Mouse (Mus musculus): ENCODE measurements at regions not wholly inside any gene's neighbourhood (a gene's known extent, or its start where the extent isn't known, plus 50 kb on each side); places are given as distances from the start of the nearest gene placed in this dataset.
"Not testable (repeated sequence)": the region's sequence is repeated elsewhere in the genome, so short reads cannot be mapped to it uniquely, and the experiment has no call there.

- H3K36me3 ChIP-seq (replicated peaks; ENCODE audit: low read length), result not testable (repeated sequence)
These were observed 197.9 kb downstream of the Samd9l start for GRCm38 (mm10) chr6:3201507-3201906.

DNA sequence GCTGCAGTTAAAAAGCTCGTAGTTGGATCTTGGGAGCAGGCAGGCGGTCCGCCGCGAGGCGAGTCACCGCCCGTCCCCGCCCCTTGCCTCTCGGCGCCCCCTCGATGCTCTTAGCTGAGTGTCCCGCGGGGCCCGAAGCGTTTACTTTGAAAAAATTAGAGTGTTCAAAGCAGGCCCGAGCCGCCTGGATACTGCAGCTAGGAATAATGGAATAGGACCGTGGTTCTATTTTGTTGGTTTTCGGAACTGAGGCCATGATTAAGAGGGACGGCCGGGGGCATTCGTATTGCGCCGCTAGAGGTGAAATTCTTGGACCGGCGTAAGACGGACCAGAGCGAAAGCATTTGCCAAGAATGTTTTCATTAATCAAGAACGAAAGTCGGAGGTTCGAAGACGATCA, 198.3 kb downstream of the Samd9l start:
- Histone ChIP-seq H3K36me3 (replicated peaks; ENCODE audit: low read length) (no peaks in the 10 kb centered on the region), H3K27me3 (replicated peaks) (no peaks in the 10 kb centered on the region), H3K9me3 (peaks cover 10% of the 10 kb centered on the region), H3K4me1 (no peaks in the 10 kb centered on the region), H3K4me3 (replicated peaks) (no peak overlapping the region)
- no peak for TF ChIP-seq FLI1 (IDR thresholded peaks at IDR 0.05; ENCODE audit: low read length)
- no peak for TF ChIP-seq GATA1 (IDR thresholded peaks at IDR 0.05; ENCODE audit: borderline replicate concordance, low read length)

More at GRCm38 (mm10) chr6:3201507-3201906, 197.9 kb downstream of the Samd9l start:
- not testable (repeated sequence) for H3K9me3 ChIP-seq; H3K4me1 ChIP-seq; H3K4me3 ChIP-seq (replicated peaks); H3K27me3 ChIP-seq (replicated peaks)

- not testable (repeated sequence) for H3K36me3 ChIP-seq (replicated peaks; ENCODE audit: low read length); H3K4me3 ChIP-seq (replicated peaks); H3K27me3 ChIP-seq (replicated peaks); H3K4me1 ChIP-seq; H3K9me3 ChIP-seq
These were observed 198.8 kb downstream of the Samd9l start for GRCm38 (mm10) chr6:3200586-3200985.

GRCm38 (mm10) chr6:3192424-3192820, 206.9 kb downstream of the Samd9l start:
- not testable (repeated sequence) for H3K9me3 ChIP-seq; H3K4me1 ChIP-seq; H3K27me3 ChIP-seq (replicated peaks); H3K36me3 ChIP-seq (replicated peaks; ENCODE audit: low read length); H3K4me3 ChIP-seq (replicated peaks)

GRCm38 (mm10) chr6:3191695-3192423, 207.5 kb downstream of the Samd9l start:
- not testable (repeated sequence) for H3K9me3 ChIP-seq; H3K27me3 ChIP-seq (replicated peaks); H3K36me3 ChIP-seq (replicated peaks; ENCODE audit: low read length); H3K4me1 ChIP-seq; H3K4me3 ChIP-seq (replicated peaks)

DNA sequence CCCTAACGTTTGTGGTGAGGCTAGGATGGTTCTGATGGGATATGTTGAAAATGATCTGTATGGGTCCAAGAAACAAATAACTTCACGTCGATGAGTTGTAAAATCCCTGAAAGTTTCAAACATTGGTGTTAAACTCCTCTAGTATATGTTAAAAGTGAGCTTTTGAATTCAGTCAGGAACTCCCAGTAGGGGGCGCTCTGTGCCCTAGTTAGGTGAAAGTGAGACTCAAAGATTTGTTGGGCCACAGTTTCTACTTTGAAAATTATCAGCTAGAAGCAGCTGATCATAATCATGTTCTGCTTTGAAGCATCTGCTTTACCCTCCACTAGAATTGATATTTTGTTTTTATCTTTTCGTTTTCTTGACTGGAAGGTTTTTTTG, 215.6 kb downstream of the Samd9l start:
- Histone ChIP-seq H3K4me3 (replicated peaks) (no peak overlapping the region), H3K4me1 (peaks cover 8% of the 10 kb centered on the region), H3K27me3 (replicated peaks) (peaks cover 5% of the 10 kb centered on the region), H3K36me3 (replicated peaks; ENCODE audit: low read length) (no peaks in the 10 kb centered on the region), H3K9me3 (peaks cover 14% of the 10 kb centered on the region)
- TF ChIP-seq GATA1 (IDR thresholded peaks at IDR 0.05; ENCODE audit: borderline replicate concordance, low read length) (no peak), FLI1 (IDR thresholded peaks at IDR 0.05; ENCODE audit: low read length) (no peak)

- Histone ChIP-seq H3K4me1 (peaks cover 8% of the 10 kb centered on the region), H3K9me3 (peaks cover 14% of the 10 kb centered on the region), H3K4me3 (replicated peaks) (peak overlapping the region; percentile 69), H3K36me3 (replicated peaks; ENCODE audit: low read length) (no peaks in the 10 kb centered on the region), H3K27me3 (replicated peaks) (peaks cover 5% of the 10 kb centered on the region)
- TF ChIP-seq FLI1 (IDR thresholded peaks at IDR 0.05; ENCODE audit: low read length), result no peak
- TF ChIP-seq GATA1 (IDR thresholded peaks at IDR 0.05; ENCODE audit: borderline replicate concordance, low read length), result no peak
These were observed 216.2 kb downstream of the Samd9l start for GRCm38 (mm10) chr6:3182889-3183818.

DNA sequence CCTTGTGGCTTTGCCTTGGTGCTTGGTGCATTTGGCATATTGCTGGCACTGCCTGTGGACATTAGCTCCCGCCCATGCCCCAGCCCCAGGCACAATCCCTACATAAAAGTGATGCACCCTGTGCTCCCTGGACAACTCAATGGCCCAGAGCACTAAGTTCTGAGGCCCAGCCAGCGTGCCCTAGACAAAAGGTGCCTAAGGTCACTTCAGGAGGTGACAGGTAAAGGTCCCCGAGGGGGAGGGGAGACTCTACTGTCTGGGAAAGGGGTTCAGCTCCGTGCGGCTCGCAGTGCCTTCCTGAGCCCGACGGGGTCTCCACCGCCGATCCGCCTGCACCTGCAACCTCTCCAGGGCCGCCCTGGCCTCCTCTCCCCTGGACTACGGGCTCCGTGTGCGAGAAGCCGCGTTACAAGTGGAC, 216.9 kb downstream of the Samd9l start:
- H3K4me1 ChIP-seq; H3K36me3 ChIP-seq (replicated peaks; ENCODE audit: low read length); H3K27me3 ChIP-seq (replicated peaks): not testable (repeated sequence)
- Histone ChIP-seq H3K9me3 (peaks cover 14% of the 10 kb centered on the region), H3K4me3 (replicated peaks) (peak overlapping the region; percentile 69)

DNA sequence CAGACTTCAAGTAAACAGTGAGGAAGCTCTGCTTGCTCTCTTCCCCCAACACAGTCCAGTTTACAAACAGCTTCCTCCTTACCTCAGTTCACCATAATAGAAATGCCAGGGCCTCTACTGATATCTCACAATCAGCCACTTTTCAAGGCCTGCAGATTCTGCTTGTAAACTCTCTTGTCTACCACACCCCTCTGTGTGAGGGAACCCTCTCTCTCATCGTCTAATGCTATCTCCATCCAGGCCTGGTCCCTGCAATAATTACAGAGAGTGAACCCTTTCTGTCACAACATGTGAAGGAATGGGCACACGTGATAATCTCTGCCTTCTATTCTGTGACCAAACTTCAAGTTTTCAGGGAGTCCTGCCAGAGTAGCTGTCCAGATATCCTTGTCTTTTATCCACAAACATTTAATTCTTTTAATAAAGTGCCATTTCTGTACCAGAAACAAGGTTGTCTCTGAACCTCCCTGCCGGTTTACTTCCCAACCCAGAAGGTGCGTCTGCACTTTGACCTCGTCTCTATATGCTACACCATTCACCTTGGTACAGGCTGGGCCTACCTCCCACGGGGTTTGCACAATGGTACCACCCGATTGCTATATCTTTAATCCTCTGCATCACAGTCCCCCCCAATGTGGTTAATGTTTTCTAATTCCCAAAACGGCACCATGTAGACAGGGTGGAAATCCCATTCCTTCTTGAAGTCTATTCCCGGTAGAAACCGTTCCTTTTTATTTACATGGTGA, 219.6 kb downstream of the Samd9l start:
- H3K4me3 ChIP-seq (replicated peaks); H3K27me3 ChIP-seq (replicated peaks); H3K4me1 ChIP-seq; H3K36me3 ChIP-seq (replicated peaks; ENCODE audit: low read length): not testable (repeated sequence)
- peaks cover 14% of the 10 kb centered on the region for H3K9me3 ChIP-seq

DNA sequence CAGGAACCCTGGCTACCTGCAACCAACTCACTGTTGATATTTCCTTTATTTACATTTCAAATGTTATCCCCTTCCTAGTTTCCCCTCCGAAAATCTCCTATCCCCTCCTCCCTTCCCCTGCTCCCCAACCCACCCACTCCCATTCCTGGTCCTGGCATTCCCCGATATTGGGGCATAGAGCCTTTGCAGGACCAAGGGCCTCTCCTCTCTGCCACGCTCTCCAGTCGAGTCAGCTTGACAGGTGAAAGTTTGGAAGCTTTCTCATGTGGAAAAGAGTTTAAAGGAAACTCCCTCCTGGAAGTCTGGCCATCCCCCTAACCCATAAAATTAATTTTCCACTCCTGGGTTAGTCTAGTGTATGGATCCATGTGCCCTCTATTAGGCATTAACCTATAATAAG, 229.9 kb downstream of the Samd9l start:
- not testable (repeated sequence) for H3K9me3 ChIP-seq; H3K36me3 ChIP-seq (replicated peaks; ENCODE audit: low read length); H3K27me3 ChIP-seq (replicated peaks); H3K4me3 ChIP-seq (replicated peaks); H3K4me1 ChIP-seq

- H3K27me3 ChIP-seq (replicated peaks); H3K36me3 ChIP-seq (replicated peaks; ENCODE audit: low read length); H3K9me3 ChIP-seq; H3K4me1 ChIP-seq; H3K4me3 ChIP-seq (replicated peaks): not testable (repeated sequence)
These were observed 233.2 kb downstream of the Samd9l start for GRCm38 (mm10) chr6:3166149-3166548.

GRCm38 (mm10) chr6:3151901-3152300, 247.5 kb downstream of the Samd9l start:
- H3K4me1 ChIP-seq; H3K9me3 ChIP-seq; H3K36me3 ChIP-seq (replicated peaks; ENCODE audit: low read length); H3K27me3 ChIP-seq (replicated peaks); H3K4me3 ChIP-seq (replicated peaks): not testable (repeated sequence)

DNA sequence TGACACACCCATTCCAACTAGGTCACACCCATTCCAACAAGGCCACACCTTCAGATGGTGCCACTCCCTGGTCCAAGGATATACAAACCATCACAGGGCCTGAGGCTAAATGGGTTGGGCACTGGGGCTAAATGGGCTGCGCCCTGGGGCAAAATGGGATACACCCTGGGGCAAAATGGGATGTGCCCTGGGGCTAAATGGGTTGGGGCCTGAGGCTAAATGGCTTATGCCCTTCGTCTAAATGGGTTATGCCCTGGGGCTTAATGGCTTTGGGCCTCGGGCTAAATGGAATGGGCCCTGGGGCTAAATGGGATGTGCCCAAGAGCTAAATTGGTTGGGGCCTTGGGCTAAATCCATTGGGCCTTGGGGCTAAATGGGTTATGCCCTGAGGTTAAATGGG, 261.5 kb downstream of the Samd9l start:
- peaks cover 54% of the 10 kb centered on the region for H3K9me3 ChIP-seq
- not testable (repeated sequence) for H3K36me3 ChIP-seq (replicated peaks; ENCODE audit: low read length); H3K4me3 ChIP-seq (replicated peaks); H3K27me3 ChIP-seq (replicated peaks); H3K4me1 ChIP-seq

DNA sequence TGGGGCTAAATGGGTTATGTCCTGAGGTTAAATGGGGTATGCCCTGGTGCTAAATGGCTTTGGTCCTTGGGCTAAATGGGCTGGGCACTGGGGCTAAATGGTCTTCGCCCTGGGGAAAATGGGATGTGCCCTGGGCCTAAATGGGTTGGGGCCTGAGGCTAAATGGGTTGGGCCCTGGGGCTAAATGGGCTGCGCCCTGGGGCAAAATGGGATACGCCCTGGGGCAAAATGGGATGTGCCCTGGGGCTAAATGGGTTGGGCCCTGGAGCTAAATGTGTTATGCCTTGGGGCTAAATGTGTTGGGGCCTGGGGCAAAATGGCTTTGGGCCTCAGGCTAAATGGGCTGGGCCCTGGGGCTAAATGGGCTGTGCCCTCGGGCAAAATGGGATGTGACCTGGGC, 265.6 kb downstream of the Samd9l start:
- not testable (repeated sequence) for H3K27me3 ChIP-seq (replicated peaks); H3K4me1 ChIP-seq; H3K36me3 ChIP-seq (replicated peaks; ENCODE audit: low read length); H3K4me3 ChIP-seq (replicated peaks)
- peaks cover 36% of the 10 kb centered on the region for H3K9me3 ChIP-seq

DNA sequence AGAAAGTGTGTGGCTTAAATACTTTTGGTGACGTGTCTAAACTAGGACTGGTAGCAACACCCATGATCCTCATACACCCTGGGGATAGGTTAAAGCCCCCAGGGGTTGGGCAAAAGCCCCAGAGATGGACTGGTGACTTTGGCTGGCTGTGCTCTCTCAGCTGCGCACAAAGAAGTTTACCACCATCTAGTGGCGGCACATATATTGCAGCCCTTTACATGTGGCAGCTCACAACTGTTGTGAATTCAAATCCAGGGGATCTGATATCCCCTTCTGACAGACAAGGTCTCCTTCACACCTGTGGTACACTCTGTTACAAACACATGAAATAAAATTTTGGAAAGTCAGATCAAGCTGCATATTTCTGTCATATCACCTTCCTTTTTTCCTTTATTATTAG, 283.1 kb downstream of the Samd9l start:
- not testable (repeated sequence) for H3K27me3 ChIP-seq (replicated peaks); H3K4me3 ChIP-seq (replicated peaks); H3K9me3 ChIP-seq

More for the DNA sequence above, 283.1 kb downstream of the Samd9l start:
- H3K36me3 ChIP-seq (replicated peaks; ENCODE audit: low read length); H3K4me1 ChIP-seq: not testable (repeated sequence)
